Mouse (Mus musculus): Measurements from ENCODE around the gene Hist1h3b.
"Not testable (repeated sequence)": the region's sequence is repeated elsewhere in the genome, so short reads cannot be mapped to it uniquely, and the experiment has no call there.

Gene Hist1h3b

GRCm38 (mm10) chr13:23752067-23752741 is at the start of gene Hist1h3b:
TSS of gene Hist1h3b (plus strand) at chr13:23752267.
- peak; percentile 98 for DNase-seq (ENCODE audit: low read depth, low spot score)

GRCm38 (mm10) chr13:23702801-23703200 is 49.3 kb upstream of the Hist1h3b start:
- not testable (repeated sequence) for DNase-seq (ENCODE audit: low read depth, low spot score)

DNA sequence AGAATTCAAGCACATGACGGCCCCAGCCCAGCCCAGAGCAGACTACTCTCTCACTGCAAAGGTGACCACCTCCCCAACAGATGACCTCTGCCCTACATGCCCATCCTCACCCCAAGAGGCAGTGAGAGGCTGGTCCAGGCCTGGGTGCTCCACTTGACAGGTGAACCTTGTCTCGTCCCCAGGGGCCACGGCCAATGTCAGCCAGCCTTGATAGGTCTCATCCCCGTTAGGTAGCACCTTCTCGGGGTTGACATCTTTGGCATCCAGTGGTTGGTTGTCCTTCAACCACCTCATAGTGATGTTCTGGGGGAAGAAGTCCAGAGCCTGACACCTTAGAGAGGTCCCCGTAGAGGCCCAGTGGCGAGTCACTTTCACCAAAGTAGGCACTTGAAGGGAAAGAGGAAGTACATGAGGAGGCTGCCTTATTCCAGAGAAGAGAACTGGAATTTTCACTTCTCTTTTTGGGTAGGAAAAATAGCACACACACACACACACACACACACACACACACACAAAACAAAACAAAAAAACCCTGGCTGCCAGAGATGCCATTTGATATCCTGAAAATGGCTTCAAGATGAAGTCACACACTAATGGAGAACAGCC is 46.2 kb upstream of the Hist1h3b start:
- no peak for DNase-seq (ENCODE audit: low read depth, low spot score)

- no peak for DNase-seq (ENCODE audit: low read depth, low spot score)
These were observed 45.3 kb upstream of the Hist1h3b start for GRCm38 (mm10) chr13:23706771-23707170.

DNA sequence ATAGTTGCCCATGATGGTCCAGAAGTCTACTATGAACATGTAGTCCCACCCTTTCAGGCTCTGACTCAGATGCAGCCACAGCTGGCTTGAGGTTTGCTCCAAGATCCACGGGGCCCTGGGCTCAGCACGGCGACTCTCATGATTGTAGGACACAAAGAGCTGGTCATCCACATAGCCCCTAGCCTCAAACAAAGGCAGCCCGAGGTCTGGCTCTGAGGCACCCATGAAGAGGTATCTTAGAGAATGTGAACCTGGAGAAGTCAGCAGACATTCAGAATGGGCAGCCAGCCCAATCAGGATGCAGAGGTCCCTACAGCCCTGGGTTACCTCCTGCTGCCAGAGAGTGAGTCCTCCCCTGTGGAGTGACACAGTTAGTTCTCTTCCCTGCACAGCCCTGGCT is 44.0 kb upstream of the Hist1h3b start:
- DNase-seq (ENCODE audit: low read depth, low spot score): no peak

DNA sequence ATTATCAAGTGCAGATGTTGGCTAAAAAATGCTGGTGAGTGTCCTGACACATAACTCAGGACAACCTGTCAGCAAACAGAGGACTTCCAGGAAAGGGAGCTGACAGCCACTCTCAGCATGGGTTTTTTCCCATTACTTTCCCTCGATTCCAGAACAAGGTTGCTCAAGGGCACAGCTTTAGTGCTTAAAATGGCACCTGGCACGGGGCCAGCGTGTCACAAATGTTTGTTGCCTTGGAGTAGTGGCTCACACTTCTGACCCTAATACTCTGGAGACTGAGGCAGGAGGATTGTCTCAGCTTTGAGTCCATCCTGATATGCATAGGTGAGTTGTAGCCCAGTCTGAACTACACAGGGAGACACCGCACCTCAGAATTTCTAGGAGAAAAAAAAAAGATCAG is 43.4 kb upstream of the Hist1h3b start:
- DNase-seq (ENCODE audit: low read depth, low spot score): peak; percentile 24

GRCm38 (mm10) chr13:23709714-23710373 is 42.2 kb upstream of the Hist1h3b start:
- DNase-seq (ENCODE audit: low read depth, low spot score): no peak

DNA sequence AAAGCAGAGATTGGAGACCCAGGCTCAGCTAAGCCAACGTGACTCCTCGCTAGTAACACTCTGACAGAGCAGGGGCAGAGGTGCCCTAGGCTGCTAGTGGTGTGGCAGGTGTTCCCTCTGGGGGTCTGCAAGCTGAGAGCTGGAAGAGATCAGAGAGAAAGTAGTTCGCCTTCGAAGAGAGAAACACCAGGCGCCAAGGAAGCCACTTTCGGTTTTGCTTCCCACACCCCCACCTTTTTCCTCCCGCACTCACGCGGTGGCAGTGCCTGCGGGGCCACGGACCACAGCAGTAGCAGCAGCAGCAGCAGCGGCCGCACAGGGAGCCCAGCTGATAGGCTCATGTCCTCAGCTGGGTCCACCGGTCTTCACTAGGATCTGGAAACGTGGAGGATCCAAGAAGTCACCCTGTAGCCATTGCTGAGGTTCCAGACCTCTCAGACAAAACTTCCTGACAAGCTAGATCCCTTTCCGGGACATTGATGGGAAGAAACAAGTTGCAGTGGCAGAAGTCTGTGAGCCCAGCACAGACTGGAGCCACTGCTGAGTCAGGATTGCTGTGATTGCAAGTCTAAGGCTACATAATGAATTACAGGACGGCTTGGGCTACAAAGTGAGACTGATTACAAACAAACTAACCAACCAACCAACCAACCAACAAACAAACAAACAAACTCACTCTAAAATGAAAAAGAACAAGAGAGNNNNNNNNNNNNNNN is 41.5 kb upstream of the Hist1h3b start, which contains the start of gene Hfe:
TSS of gene Hfe (minus strand) at position 481 of the 716 bp plus-strand sequence.
- peak; percentile 26 for DNase-seq (ENCODE audit: low read depth, low spot score)

DNA sequence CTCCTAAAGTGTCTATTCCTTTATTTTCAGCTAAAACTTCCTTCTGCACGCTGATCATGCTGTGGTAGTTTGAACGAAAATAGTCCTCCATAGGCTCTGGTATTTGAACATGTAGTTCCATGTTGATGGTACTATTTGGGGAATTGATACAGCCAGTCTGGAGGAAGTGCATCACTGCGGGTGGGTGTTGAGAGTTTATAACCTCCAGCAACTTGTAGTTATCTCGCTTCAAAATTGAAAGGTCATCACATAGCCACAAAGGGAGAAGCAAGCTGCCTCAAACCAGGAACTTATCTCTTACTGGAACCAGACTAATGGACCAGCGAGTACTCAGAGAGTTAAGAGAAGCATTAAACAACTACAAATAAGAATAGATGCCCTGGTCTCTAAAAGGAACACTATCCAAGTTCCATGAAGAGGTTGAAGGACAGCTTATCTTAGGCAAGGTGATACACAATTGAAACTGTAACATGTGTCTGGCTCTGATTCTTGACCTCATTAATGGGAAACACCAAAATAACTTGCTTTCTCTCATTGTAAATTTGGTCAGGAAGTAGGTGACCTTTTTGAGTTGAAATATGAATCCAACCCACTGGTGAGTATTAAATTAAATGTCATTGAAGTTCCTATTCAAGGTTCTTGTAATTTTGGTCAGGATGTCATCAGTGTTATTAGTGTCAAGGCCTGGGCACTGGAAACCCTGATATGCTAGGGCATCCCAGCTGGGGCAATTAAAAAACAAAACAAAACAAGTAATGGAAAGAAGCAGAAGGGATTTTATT is 35.6 kb upstream of the Hist1h3b start:
- no peak for DNase-seq (ENCODE audit: low read depth, low spot score)

DNA sequence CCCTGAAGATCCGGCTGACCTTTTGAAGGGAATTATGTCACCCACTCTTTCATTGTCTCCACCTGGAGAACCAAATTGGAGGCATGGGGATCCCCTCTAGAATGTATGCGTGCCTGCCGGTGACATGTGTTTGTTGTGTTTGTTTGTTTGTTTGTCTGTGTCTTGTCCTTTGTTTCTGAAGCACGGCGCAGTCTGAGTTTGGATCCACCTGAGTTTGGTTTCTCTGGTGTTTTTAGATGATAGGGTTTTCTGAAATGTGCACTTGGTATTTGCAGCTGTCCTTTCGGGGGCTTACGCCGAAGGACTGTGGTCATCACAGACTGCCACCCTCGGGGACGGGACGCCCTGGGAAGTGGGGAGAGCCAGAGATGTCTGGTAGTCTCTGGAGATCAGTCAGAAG is 34.9 kb upstream of the Hist1h3b start:
- DNase-seq (ENCODE audit: low read depth, low spot score): no peak

GRCm38 (mm10) chr13:23717593-23718245 is 34.3 kb upstream of the Hist1h3b start:
- not testable (repeated sequence) for DNase-seq (ENCODE audit: low read depth, low spot score)

DNA sequence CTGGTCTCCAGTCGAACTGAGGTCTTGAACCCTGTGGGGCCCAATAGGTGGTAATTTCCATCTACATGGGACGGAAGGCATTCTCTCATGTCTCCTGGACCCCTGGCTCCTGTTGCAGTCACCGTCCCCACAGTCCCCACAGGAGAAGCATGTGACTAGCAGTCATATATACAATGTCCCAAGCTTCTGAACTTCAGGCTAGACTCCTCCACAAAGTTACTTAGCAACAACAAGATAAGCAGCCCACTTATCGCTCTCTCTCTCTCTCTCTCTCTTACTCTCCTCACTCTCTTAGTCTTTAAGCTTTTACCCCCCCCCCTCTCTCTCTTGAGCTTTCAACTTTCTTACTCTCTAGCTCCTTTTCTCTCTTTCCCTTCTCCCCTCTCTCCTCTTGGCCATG is 27.8 kb upstream of the Hist1h3b start:
- DNase-seq (ENCODE audit: low read depth, low spot score): no peak

GRCm38 (mm10) chr13:23725213-23725612 is 26.9 kb upstream of the Hist1h3b start:
- DNase-seq (ENCODE audit: low read depth, low spot score): no peak

GRCm38 (mm10) chr13:23728472-23729191 is 23.4 kb upstream of the Hist1h3b start:
- DNase-seq (ENCODE audit: low read depth, low spot score): no peak

DNA sequence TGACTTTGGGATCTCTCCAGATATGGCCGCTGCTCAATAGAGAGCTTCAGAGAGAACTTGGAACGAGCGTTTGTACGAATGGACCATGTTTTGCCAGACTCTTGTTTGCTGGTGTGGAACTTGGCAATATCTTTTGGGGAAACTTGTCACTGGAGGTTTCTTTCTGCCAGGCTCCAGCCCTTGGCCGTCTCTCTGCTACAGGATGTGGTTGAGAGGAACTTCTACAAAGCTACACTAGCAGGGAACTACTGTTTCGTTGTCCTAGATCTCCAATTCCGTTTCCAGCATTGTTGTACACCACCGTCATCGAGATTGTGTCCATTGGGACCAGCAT is 22.9 kb upstream of the Hist1h3b start:
- DNase-seq (ENCODE audit: low read depth, low spot score): no peak

DNA sequence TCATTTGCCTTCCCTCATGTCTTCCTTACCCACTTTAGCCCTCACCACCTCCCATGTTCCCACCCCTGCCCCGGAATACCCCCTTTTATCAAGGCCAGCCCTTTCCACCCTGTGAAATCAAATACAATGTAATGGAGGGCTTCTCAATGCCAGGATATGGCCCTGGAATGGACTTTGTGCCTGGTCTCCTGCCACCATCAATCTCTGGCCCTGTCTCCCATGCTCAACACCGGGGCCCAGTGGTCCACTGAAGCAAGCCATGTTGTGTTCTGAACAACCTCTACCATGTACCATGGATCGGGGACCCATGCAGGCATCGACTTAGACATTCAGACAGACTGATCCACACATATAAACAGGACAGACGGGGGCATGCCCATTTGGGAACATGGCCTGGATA is 22.4 kb upstream of the Hist1h3b start:
- DNase-seq (ENCODE audit: low read depth, low spot score): no peak

DNA sequence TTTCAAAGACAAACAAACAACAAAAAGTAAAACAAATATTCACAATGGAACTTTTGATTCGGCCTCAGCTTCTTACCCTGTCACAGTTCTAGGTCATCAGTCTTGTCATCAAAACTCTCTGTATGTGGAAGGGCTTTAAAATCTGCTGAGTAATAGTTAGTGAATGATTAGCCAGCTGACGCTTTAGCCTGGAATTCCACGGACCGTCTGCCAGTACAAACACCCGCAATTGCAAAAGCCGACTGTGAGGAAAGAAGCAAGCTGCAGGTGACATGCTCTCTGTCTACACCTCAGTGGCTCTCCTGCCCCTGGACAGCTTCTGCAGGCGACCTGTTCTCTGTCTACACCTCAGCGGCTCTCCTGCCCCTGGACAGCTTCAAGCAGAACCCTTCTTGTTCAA is 21.6 kb upstream of the Hist1h3b start:
- peak; percentile 76 for DNase-seq (ENCODE audit: low read depth, low spot score)

GRCm38 (mm10) chr13:23732156-23732804 is 19.8 kb upstream of the Hist1h3b start:
- peak; percentile 70 for DNase-seq (ENCODE audit: low read depth, low spot score)

DNA sequence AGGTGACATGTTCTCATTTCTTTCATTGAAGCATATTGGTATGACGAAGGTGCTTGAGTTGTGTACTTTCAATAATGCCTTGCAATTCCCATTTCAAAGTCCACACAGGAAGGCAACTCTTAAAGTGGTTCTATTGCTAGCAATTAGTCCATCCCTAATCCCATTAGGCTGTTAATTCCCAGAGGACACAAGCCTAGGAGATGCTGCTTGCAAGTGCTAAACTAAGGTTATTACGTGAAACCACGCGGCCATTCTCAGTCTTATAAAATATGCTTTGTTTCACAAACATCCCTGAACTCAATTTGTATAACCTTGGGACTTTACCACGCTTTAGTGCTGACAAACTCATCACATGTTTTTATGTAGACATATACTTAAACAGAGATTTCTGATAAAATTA is 15.0 kb upstream of the Hist1h3b start:
- DNase-seq (ENCODE audit: low read depth, low spot score): no peak

DNA sequence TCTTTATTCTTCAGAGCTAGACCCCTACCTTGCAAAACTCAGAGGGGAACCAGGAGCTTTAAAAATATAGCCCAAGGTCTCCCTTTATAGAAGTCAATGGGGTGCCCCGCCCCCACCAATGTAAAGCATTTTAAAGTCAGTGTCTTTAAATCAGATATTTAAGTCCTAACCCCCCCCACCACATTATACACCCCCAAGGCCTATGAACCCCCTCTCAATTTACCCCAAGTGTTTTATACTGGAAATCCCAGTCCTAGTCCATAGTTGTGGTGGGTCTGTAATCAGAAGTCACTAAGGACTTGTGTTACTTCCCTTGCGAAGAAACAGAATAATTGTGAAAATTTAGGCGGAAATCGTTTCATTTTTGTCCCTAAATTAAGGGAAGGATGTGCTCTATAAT is 14.0 kb upstream of the Hist1h3b start:
- DNase-seq (ENCODE audit: low read depth, low spot score): peak; percentile 46
